Mouse (Mus musculus) heart, postnatal 0 days (tissue): Measurements from ENCODE around the gene Pakap.

Source experiments
- CTCF ChIP-seq: IDR thresholded peaks from 2 replicates; pipeline ENCODE4 v1.5.1; 2016; ENCODE audit warnings: antibody characterized with exemption, control low read depth, low read depth
- EP300 ChIP-seq: IDR thresholded peaks from 2 replicates; pipeline ENCODE4 v1.6.1; 2016; ENCODE audit warnings: antibody characterized with exemption, low read depth

GRCm38 (mm10) chr4:57856673-57857072 is 288.7 kb downstream of the Pakap start:
- TF ChIP-seq CTCF (no peak), EP300 (no peak)
